Mouse (Mus musculus): ENCODE data around the gene Vmn2r35. TPM values are rescaled to one million over a fixed set of nuclear protein-coding genes. Genes with fewer than 3 reads are reported as not detected.
"Not testable (repeated sequence)": the region's sequence is repeated elsewhere in the genome, so short reads cannot be mapped to it uniquely, and the experiment has no call there.

Gene Vmn2r35
- polyA plus RNA-seq (2012; rRNA removed) = not detected in 2 replicates

DNA sequence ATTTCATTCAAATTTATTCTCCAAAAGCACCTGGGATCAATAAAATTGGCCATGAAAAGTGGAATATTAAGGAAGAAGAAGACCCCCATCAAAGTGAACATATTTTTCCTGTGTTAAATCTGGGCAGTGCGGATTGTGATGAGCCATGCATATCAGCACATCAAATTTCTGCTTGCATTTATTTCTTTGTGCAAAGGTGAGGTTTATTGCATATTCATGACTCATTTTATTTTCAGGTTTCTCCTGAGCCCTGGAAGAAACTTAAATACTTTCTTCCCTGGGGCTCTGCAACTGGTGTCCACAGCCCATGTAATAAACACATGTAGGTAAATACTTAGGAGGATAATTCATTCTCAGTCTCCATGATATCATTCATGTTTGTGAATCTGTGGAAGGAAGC is at the start of gene Vmn2r35:
Gene Vmn2r35 (minus strand): TSS at position 101 of the 400 bp plus-strand sequence.
- WGBS = no CpG with 5 or more reads among the region's 1 CpGs
- H3K36me3 ChIP-seq (ENCODE audit: control insufficient read depth, insufficient read depth, low read length); H3K4me3 ChIP-seq (ENCODE audit: control insufficient read depth, insufficient read depth, low read length); H3K27me3 ChIP-seq (ENCODE audit: control insufficient read depth, insufficient read depth, low read length); H3K4me1 ChIP-seq (replicated peaks; ENCODE audit: control insufficient read depth, insufficient read depth, low read length); DNase-seq; H3K27ac ChIP-seq (ENCODE audit: control insufficient read depth, insufficient read depth, low read length): not testable (repeated sequence)

DNA sequence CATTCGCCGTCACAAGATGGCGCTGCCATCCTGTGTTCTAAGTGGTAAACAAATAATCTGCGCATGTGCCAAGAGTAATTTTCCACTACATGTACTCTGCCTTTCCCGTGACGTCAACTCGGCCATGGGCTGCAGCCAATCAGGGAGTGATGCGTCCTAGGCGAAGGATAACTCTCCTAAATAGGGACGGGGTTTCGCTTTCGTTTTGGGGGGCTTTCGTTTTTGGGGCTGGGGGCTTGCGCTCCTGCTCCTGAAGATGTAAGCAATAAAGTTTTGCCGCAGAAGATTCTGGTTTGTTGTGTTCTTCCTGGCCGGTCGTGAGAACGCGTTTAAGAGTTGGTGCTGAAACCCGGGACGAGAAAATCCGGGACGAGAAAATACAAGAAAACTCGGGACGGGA is 25.5 kb downstream of the Vmn2r35 start:
- not testable (repeated sequence) for DNase-seq; H3K4me1 ChIP-seq (replicated peaks; ENCODE audit: control insufficient read depth, insufficient read depth, low read length)

More for the DNA sequence above, 25.5 kb downstream of the Vmn2r35 start:
- not testable (repeated sequence) for H3K36me3 ChIP-seq (ENCODE audit: control insufficient read depth, insufficient read depth, low read length); H3K27ac ChIP-seq (ENCODE audit: control insufficient read depth, insufficient read depth, low read length); H3K4me3 ChIP-seq (ENCODE audit: control insufficient read depth, insufficient read depth, low read length); H3K27me3 ChIP-seq (ENCODE audit: control insufficient read depth, insufficient read depth, low read length)
- 97% methylated on average over 5 of the region's 25 CpGs for WGBS

Other genes starting within 250 kb of the Vmn2r35 start
- not detected in 2 replicates for gene Vmn2r34, start 130.4 kb downstream of the Vmn2r35 start, polyA plus RNA-seq (2012; rRNA removed)
- gene Vmn2r36, start 82.6 kb upstream of the Vmn2r35 start, polyA plus RNA-seq (2012; rRNA removed) = not detected in 2 replicates

All from thymus, adult 2 months (tissue).